Mouse (Mus musculus): ENCODE measurements around the gene Map1lc3b.

DNA sequence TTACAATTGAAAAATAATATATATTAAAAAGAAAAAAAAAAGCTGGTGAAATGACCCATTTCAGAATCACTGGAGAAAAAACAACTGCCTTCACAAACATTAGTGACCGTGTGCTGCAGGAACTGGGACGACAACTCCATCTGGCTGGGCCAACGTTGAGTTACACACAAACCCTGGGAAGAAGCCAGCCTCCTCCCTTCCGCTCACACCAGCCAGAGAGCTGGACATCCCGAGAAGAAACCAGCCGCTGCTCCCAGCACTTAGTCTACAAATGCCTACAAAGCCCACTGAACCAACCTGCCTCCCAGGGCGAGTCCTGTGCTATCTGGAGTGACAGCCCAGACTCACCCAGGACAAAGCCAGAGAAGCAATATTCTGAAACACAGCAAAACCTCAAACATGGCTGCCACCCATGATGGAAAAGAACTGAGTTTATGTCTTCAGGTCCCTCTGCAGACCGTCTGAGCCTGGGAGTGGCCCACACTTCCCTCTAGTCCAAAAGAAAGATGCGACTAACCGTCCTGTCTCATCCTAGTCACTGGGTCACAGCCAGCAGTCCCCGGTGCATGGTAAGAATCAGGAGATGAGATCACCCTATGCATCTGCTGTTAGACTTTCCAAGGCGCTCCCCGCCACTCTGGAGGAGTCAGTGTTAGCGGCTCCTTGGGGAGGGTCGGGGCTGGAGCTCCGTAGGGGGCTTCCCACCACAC lies 28.4 kb upstream of the Map1lc3b start:
- TF ChIP-seq POLR2A (IDR thresholded peaks at IDR 0.05; ENCODE audit: control insufficient read depth, low read depth, low read length), result no peak
- TF ChIP-seq CTCF (IDR thresholded peaks at IDR 0.05; ENCODE audit: control insufficient read depth, insufficient read depth, insufficient replicate concordance, low read depth, low read length), result no peak

Measured in testis, adult 2 months (tissue).